Mouse (Mus musculus) c-Kit-negative CD71-positive TER-119-positive erythroid progenitor cells, embryonic 14.5 days (primary cell): ENCODE measurements around the gene Ncapg.
"Not testable (repeated sequence)": the region's sequence is repeated elsewhere in the genome, so short reads cannot be mapped to it uniquely, and the experiment has no call there.

Experiments used
- DNase-seq: peaks from one replicate; pipeline ENCODE4 v3.0.0-alpha.2; 2013; ENCODE audit warnings: low read depth, low spot score

Gene Ncapg

DNA sequence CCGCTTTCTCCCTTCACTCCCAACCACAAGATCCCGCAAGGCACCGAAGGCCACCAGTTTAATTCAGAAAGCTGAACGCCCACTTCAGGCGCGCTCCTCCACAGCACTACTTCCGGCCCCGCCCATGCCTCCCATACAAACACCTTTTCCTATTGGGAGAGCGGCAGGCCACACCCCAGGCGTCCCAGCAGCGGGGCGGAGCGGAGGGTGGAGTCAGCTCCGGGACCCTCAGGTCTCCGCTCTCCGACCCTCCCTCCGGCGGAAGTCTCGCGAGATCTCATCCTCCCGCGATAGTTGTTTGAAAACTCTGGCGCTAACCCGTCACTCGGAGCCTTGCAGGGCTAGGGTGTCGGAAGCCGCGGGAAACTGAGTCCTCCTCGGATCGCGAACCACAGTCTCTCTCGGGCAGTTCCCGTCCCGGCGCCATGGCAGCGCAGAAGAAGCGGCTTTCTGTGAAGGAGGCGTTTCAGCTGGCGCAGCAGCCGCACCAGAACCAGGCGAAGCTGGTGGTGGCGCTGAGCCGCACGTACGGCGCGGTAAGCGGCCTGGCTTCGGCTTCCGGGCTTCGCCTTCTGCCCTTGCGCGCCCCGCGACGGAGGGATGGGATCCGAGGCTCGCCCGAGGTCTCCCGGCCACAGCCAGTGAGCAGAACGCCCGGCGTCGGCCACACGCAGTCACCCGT is at the start of gene Ncapg:
Gene Ncapg (plus strand): TSS at position 322 of the 682 bp plus-strand sequence.
- peak; percentile 99 for DNase-seq

DNA sequence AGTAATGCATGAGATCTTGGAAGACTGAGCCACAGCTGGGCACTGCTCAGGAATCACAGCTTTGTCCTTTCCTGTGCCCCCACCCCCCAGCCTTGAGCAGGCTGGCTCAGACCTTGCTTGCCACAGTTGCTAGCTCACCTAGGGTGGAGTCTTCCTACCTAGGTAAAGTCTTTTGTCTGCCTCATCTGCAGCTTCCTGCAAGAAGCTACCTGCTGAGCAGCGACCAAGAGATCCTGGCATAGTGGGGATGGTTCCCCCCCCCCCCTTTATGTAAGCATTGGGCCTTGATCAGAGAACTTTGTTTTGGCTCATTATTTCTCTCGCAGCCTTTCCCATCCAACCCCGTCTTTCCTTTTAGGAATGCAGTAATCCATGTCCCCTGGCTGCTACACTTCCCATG is 48.2 kb upstream of the Ncapg start:
- no peak for DNase-seq

DNA sequence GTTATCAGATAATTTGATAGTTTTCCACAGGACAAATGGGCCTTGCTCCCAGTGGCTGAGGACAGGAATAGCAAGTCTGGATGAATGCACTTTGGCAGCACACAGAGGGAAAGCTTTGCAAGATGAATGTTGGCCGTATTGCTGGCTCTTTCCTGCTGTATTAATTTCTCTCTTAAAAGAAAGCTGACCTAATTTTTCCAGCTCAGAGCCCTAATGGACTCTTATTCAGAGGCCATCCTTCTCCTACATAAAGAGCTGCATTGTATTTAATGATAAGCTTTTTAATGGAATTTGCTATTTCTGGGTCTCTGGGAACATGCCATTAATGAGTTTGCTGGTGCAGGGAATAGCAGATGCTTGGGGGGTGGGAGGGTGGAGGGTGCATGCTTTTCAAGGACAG is 41.9 kb upstream of the Ncapg start:
- DNase-seq, result no peak

DNA sequence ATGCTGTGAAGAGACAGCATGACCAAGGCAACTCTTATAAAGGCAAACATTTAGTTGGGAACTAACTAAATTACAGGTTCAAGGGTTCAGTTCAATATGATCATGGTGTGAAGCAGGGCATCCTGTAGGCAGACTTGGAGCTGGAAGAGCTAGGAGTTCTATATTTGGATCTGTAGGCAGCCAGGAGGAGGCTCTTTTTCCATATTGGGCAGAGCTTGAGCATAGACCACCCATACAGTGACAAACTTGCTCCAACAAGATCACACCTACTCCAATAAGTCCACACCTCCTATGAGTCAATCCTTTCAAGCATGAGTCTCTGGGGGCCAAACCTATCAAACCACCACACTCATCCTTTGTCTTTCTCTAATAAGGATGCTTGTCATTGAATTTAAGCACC is 40.2 kb upstream of the Ncapg start:
- no peak for DNase-seq

DNA sequence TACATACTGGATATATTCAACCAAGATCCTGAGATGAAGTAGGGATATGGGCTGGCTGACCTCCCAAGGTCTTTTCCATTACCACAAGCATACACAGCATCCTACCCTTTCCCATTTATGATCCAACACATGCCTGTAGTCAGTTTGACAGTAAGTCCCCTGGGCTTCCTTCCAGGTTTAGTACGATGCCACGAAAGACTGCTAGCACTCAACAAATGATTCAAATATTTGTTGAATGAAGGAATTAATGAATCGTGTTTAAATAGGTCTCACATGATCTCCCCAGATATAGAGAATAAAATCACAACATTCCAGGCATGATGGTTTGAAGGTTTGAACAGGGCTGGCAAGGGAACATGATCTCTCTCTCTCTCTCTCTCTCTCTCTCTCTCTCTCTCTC is 31.3 kb upstream of the Ncapg start:
- no peak for DNase-seq

DNA sequence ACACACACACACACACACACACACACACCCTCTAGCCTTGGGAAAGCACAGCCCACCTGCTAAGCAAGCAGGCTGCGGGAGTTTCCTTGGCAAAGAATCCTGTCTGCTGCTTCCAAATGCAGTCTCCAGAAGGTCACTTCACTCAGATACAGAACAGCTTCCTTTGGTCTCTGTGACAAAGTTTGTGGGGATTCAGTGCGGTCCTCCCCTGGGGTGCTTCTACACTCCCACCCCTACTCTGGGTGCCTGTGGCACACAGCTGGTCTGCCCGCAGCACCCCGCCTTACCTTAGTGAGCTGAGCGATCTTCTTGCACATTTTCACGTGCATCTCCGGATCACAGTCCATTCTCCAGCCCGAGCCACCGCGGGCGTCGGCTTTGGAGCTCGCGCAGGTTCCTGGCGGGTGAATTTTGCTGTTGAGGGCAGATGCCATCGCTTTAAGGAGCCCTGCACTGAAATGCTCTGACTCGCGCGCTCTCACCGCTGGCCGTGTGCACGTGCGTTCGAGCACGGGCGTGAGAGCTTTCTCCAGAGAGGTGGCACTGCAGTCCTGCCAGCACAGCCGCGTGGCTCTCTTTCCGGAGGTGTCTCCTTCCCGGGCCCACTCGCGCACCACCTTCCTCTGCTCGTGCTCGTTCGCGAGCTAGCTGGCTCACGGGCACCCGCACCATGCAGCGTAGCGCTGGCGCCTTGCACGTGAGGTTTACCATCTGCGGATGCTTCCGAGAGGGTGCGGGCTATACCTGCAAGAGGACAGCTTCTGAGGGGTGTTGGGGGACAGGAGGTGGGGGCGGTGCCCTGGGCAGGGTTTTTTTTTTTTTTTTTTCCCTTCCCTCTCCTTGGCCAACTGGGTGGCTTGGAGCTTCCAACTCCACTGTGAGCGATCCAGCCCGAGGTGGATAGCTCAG is 30.7 kb upstream of the Ncapg start, which contains the start of gene Fam184b:
Gene Fam184b (minus strand): TSS at position 809 of the 909 bp plus-strand sequence.
- no peak for DNase-seq

DNA sequence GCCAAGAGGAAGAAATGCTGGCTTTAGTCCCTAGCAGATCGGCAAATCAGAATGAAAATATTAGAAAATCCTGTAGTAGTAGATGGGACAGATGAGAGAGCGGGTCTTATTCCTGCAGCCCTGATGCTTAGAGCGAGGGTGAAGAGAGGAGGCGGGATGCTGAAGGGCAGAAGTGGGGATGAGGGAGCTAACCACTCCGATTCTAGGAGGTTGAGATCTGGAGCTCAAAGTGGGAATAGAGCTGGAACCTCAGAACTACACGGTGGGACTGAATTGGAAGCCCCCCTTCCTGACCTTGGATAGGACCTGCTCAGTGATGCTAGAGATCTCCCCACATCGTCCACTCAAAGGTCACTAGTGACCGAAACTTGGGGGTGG is 30.0 kb upstream of the Ncapg start:
- no peak for DNase-seq

DNA sequence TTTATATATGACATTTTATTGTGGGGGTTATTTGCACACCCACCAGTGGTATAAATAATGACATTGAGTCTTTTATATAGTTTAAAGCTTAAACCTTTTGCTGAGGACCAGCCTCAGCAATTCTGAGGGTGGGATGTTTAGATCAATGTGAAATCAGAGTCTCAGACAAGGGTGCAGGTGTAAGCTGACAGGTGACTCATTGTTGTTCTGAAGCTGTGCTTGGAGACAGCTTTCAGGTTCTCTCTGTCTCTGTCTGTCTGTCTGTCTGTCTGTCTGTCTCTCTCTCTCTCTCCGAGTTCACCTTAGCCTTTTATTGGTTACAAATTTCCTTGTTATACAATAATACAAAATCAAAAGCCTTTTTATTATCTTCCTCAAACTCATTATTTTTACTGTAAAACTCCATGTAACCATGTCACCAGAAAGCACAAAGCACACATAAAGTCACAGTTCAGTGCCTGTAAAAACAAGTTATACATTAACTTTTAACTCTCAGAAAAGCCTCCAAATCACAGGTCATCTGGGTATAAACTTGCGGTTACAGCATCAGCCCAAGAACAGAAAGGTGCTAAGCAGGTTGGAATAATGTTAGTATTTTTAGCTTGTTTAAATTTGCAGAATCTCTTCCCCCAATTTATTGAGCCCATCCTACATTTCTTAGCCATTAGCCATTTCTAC is 18.6 kb upstream of the Ncapg start:
- DNase-seq, result no peak

DNA sequence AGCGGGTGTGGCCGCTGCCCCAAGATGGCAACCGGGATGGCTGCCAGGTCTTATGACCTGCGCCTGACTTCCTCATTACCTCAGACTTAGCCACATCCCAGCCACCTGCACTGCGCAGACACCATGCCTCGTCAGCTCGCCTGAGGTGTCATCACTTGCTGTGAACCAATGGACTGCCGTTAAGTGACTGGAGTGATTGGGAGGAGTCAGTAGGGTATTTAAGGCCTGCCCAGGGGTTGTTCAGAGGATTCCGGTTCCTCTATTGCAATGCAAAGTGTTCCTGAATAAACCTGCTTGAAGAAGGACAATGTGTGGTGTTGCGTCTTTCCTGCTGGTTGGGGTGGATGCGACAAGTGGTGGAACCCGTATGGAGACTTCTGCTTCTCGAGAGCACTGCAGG is 11.3 kb upstream of the Ncapg start:
- DNase-seq, result not testable (repeated sequence)

DNA sequence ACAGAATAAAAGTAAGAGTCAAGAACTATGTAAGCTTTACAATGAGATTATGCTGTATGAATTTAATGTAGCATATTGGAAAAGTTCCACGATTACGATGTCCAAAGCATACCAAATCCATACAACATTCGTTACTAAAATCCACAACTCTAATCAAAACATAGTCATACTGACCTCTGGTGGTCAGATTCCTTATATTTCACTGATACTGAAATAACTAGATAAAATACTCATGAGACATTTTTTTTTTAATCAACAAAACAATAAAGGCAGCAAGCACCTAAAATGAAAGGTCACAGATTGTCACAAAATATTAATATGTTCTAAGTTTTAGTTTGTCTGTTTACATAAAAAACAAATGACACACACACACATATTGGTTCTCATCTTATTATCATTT is 1.4 kb upstream of the Ncapg start:
- peak; percentile 54 for DNase-seq

DNA sequence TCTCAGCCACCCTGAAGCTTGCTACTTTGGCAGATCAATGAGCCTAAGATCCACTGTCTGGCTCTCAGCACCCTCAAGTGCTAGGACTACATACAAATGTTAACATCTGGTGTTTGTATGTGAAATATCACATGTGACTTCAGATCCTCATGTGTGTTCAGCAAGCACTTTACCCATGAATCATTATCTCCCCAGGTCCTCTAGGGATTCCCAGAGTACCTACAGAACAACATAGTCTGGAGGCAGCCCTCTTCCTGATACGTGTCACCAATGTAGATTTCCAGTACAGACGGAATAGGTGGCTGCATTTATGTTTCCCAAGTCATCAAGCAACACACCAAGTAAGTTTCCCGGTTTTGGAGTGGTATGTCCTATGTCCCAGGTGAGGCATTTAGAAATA is 888 bp upstream of the Ncapg start:
- peak; percentile 36 for DNase-seq

DNA sequence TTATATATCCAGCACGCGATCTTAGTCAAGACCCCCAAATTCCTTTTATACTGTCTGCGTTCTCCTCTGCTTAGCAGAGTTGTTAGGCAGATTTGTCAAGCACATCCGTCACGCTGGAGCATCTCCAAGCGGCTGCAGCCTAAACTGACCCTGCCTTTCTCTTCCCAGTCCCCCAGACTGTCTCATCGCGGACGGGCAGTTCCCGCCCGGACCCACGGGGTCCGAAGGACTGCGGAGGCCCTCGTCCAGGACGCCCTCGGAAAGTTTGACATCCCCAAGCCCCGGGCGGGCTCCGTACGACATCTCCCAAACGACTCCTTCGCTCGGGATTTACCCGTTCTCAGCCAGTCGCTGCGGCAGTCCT is 503 bp upstream of the Ncapg start:
- DNase-seq, result peak; percentile 24

DNA sequence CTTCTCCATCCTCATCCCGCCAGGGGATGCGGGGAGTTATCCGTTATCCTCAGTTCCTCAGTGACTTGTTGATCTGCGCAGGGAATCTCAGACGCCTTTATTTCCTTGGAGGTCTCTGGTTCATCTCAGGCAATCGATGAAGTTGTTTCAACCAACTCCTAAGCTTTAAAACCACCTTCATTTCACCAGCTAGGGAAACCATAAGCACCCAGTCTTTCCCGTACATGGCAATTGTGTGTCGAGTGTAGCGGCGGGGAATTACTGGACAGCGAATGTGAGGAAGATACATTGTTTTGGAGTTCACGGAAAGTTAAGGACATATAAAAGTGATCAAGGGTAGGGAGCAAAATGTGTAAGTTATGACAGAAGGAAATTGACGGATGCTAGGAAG is 556 bp downstream of the Ncapg start:
- DNase-seq, result no peak

DNA sequence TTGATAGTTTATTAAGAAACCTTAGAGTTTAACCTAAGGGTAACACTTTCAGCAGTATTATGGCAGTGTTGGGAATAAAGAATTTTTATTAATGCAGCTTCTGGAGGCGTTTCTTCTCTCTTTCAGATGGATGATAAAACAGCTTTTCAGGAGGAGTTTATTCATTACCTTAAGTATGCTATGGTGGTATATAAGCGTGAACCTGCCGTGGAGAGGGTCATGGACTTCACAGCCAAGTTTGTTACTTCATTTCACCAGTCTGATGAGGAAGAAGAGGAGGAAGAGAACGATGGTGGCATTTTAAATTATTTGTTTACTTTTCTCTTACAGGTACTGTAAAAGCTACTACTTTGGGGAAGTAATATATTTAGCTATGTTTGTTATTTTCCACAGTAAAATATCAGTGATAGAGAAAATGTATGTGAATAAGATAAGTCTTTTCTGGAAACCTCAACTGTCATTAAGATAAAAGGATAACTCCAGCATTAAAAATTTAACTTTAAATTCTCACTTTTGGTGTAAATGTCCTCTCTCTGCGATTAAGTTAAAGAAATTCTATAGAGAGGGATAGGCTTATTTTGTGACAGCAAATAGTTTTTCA is 1.3 kb downstream of the Ncapg start:
- DNase-seq, result no peak

DNA sequence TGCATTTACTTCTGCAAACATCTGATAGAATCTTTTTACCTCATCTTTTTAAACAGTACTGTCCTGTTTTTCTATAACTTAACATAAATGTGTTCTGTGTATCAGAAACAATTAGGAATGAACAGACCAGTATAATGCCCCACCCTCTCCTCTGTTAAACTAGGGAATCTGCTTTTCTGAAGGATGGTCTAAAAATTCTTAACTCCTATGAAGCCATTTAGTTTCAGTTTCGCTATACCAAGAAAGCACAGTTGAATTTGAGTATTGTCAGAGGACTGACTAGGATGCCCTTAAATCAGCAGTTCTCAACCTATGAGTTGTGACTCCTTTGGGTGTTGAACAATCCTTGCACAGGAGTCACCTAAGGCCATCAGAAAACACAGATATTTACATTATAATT is 5.3 kb downstream of the Ncapg start:
- no peak for DNase-seq

DNA sequence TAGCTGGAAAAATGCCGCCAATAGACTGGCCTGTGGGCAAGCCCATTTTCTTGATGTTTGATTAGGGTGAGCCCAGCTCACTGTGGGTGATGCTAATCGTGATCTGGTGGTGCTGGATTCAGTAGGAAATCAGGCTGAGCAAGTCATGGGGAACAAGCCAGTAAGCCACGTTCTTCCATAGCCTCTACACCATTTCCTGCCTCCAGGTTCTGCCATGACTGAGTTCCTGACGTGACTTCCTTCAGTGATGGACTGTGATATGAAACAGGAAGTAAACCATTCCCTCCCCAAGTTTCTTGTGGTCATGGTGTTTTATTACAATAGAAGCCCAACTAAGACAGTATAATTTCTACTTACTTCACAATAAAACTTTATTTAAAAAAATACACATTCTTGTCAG is 7.9 kb downstream of the Ncapg start:
- DNase-seq, result no peak

DNA sequence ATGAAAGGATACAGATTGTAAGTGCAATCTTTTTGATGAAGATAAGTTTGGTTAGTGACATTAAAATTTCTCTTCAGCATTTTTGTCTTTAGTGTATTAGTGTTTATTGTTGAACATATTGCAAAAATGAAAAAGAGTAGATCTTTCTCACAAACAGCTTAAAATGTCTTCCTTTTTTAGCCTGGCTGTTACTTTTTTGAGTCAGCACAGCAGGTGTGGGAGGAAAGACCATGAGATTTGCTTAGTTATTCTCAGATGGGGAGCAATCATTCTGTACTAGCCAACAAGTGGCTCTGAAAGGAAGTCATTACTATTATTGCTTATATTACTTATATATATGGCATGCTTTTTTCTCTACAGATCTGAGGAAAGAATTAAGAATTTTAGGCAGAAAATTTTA is 10.2 kb downstream of the Ncapg start:
- DNase-seq, result no peak

DNA sequence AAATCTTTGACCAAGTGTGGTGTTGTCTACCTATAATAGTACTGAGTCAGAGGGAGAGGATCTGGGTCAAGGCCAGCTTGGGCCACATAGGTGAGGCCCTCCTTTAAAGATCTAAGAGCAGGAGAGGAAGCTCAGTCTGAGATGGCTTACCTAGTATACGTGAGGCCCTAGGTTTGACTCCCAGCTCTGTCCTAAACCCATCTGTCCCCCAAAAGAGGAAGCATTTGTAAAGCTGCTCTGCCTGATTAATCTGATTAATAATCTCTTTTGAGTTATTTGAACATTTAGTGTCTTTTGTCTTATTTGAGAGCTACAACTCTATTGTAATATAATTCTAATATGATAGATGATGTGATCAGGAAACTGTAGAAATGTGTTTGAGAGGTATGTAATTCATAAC is 13.7 kb downstream of the Ncapg start:
- no peak for DNase-seq

DNA sequence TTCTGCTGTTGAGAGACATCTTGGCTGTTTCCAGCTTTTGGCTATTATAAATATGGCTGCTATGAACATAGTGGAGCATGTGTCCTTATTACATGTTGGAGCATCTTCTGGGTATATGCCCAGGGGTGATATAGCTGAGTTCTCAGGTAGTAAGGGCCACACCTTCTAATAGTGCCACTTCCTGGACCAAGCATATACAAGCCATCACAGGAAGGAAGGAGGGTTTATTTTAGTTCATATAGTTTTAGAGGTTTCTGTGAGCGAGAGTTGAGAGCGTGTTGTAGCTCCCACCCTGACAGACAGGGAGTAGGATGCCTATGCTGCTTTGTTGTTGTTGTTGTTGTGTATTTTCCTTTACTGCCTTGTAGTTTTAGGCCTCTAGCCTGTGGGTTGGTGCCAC is 15.5 kb downstream of the Ncapg start:
- DNase-seq, result no peak

DNA sequence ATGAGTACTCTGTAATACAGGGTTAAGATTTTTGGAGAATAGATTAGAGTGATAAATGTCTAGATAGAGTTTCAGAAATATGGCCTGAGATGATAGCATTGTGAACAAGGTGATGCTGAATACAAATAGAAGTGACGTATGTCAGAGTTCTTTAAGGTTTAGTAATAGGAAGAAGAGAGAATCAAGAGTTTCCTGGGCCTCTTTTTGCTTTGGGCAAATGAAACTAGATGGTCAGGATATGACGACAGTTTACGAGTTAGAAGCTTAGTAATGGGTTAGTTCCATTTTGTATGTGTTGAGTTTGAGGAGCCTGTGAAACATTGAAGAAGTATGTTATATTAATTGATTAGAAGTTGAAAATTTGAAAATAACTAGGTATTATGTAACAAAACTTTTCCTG is 16.5 kb downstream of the Ncapg start:
- DNase-seq, result no peak

DNA sequence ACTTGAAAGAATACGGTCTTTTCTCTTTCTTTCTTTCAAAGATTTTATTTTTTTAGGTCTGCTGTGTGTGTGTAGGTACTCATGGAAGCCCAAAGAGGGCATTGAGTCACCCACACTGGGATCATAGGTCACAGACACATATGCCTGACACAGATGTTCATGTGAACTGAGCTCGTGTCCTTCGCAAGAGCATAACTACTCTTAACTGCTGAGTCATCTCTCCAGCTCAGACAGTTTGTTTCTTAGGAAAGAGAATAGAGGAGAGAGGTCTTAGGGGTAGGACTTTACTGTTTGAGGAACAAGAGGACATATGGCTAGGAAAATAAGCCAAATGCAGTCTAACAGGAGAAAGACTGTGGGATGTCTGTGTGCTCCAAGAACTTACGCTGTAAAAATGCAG is 19.4 kb downstream of the Ncapg start:
- DNase-seq, result no peak

DNA sequence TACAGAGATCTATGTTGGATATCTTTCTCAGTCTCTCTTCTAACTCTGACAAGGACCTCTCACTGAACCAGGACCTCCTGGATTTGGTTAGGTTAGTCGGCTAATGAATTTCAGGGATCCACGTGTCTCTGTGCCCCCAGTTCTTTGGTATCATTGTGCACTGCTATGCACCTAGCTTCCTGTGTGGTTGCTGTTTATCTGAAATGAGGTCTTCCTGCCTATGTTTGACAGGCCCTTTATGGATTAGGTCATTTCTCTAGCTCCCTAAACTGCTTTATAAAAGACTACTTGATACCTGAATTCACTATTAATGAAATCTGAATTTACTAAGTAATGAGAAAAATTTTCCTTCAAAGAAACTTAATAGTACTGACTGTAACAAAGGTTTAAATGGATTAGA is 21.1 kb downstream of the Ncapg start:
- DNase-seq, result no peak
